Mouse (Mus musculus): ENCODE results near the gene Capns2. TPM values are rescaled to one million over a fixed set of nuclear protein-coding genes. Genes with fewer than 3 reads are reported as not detected.
"Not testable (repeated sequence)": the region's sequence is repeated elsewhere in the genome, so short reads cannot be mapped to it uniquely, and the experiment has no call there.

Gene Capns2
- total RNA-seq (2021) = not detected

DNA sequence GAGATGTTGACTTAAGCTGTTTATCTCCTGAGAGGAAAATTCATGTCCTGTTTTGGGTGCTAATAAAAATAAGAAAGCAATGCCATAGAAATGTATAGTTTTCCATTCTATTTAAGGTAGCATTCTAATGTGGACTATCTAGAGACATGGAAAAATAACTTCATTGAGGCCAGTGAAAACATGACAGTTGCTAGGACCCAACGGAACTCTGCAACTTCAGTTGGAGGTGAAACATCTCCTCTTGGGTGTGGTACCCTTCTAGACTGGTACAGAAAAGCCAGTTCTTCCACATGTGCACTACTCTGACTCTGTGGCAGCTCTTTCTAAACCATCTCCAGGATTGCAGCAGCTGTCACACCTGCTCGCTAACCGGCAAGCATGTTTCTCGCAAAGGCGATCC is at the start of gene Capns2:
Capns2 (plus strand) TSS at position 301 of the 400 bp plus-strand sequence.
- no peak for DNase-seq (ENCODE audit: low spot score)
- intact Hi-C loops (cut with DNase I) = no loop called here

DNA sequence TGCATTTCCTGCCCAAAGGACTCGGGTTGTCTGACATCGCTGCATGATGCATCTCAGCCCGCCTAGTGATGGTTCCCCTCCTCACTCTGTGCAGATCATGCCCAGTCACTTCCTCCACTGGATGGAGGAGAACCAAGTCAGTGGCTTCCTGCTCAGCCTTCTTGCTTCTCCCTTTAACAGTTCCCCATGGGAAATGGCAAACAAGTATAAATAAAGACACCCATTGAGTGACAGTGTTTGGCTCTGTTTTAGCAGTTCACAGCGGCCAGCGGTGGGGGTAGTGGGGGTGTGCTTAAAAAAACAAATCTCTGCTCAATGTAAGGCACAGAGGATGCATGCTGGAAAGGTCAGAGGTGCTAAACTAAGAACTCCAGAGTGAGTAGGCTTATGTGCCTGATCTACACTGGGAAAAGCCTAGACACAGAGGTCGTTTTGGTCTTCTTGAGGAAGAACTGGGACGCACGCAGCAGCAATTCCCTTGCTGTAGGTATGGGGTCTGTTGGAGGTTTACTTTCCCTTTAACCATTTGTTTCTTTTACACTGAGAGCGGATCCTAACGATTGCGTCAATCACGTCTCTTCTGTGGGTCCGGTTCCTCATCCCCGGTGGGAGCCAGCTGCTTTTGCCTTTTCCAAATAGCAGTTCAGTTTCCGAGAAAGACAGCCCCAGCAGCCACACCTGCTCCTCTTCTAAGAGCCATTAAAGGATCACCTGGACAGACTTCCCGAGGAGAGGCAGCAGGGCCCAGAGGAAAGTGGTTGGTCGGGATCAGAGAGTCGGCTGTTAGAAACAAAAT is 47.8 kb upstream of the Capns2 start:
- no peak for DNase-seq (ENCODE audit: low spot score)
- intact Hi-C loops (cut with DNase I) = no loop called here

DNA sequence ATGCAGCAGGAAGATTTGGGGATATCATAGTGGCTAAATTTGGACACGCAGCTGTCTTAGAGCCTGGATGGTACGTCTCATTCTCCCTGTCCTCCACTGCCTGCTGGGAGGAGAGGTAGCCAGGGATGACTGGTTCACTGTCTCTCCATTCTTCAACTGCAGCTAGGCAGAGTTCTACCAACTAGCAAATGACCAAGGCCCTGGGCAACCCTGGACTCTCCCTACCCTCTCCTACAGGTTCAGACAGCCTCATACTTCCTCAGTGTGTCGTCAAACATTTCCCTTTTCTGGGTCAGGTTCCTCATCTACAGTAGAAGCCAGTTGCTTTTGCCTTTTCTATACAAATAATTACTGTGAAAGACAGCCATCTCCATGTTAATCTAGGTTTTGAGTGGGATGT is 46.5 kb upstream of the Capns2 start:
- no peak for DNase-seq (ENCODE audit: low spot score)
- intact Hi-C loops (cut with DNase I) = no loop called here

DNA sequence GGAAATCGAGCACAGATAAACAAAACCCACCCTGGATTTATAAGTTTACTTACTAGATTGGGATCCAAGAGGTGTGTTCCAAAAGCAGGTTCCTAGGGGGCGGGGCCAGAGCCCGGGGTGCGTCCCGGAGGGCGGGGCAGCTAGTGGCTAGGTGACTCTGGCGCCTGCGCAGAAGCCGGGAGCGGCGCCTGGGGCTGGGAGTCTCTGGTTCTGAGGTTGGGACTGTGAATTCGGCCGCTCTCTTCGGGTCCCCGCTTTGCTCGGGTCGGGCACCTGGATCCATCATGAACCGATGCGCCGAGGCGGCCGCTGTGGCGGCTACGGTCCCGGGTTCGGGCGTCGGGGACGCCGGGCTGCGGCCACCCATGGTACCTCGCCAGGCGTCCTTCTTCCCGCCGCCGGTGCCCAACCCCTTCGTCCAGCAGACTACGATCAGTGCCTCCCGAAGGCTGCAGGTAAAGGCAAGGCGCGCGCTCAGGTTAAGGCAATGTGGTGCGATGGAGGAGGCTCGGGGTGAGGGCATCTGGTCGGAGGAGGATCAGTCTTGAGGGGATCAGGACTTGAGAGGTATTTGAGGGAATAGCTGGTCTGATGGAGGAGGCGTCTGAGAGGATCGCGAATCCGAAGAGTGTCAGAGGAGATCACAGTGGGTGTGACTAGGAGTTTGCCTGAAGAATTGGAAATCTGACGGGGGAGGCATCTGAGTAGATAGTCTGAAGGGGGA is 45.9 kb upstream of the Capns2 start, which contains the start of gene Lpcat2:
Lpcat2 (plus strand) TSS at position 169 of the 724 bp plus-strand sequence.
- DNase-seq (ENCODE audit: low spot score) = peak; percentile 15
- intact Hi-C loops (cut with DNase I) = no loop called here

DNA sequence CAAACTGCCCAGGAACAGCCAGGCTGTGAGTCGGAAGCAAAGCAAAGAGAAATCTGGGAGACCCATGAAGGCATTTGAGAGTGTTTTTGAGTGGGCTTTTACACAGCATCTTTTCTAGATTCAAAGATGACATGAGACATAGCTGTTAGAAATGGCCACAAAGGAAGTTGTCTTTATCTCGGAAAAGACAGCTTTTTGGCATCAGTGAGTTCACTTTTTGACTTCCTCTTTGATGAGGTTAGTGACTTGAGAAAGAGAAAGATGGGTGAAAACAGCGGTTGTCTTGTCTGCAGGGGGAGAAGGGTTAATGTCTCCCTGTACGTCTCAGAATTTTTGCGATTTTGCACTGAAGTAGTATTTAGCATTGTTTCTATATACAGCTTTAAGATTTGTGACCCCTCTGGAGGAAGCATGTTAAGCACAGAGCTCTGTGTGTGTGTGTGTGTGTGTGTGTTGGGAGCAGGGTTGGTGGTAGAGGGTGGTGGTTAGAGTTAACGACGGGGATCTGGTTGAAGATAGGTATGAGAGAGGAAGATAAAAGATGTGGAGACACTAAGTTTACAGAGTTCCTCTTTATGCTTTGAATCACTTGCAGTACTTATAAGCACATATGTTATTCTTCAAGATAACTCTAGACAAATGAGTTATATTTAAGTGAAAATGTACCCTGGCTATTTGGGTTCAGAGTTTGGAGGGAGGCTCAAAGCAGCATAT is 44.8 kb upstream of the Capns2 start:
- no peak for DNase-seq (ENCODE audit: low spot score)

DNA sequence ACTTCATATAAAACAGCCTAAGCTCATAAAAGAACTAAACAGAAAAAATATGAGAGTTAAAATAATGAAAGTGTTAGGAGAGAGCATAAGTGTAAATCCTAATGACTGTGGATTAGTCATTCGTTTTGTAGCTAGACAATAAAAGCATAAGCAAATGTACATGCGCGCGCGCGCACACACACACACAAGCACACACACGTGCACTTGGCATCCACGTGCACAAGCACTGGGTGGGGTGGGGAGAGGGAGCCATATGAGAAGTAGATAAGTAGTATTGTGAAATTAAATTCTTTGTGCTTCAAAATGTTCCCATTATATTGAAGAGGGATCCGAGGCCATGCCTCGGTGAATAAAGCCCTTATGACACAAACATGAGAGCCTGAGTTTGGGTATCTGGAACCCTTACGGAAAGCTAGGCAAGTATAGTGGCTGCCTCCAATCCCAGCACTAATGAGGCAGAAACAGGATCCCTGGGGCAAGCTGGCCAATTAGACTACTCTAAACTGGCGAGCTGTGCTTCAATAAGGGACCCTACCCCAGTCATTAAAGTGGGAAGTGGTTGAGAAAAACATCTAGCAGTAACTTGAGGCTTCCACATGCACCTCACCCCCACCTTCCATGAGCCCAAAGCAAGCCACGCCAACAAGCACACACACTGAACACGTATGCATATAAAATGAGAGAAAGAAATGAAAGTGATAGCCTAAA is 42.6 kb upstream of the Capns2 start:
- intact Hi-C loops (cut with DNase I) = no loop called here
- DNase-seq (ENCODE audit: low spot score) = no peak

More for the DNA sequence above, 44.8 kb upstream of the Capns2 start:
- intact Hi-C loops (cut with DNase I) = no loop called here

DNA sequence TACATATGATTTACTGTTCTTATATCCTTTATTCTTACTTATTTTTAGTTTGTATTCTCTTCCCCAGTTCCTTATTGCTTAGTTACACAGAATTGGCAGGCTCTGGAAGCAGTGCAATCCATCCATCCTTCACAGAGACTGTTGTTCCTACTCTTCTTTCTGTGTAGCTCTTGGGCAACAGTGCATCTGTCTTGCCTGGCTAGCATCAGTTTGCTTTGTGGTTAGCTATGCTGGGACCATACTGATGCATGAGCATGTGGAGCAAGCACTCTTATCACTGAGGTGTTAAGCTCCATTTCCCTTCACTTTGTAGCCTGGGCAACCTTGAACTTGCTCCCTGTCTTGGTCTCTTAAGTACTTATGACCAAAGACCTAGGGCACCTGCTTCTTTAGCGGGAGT is 39.2 kb upstream of the Capns2 start:
- intact Hi-C loops (cut with DNase I) = no loop called here
- no peak for DNase-seq (ENCODE audit: low spot score)

DNA sequence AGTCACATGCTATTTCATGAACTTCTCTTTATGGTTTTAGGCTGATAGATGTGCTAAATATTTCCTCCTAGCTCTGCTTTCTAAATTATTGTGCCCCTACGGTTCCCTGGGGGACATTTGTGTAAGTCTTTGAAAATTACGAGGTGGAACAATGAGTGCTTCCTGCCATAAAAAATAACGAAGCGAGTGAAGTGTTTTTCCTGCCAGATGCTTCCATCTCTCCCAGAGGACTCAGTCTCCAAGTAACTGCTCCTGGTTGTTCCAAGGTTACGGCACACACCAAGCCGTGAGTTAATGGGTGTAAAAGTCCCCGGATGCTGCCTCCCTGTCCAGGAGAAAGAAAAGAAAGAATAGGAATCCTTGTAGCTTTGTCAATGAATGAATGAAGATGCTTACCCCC is 30.9 kb upstream of the Capns2 start:
- intact Hi-C loops (cut with DNase I) = no loop called here
- DNase-seq (ENCODE audit: low spot score) = no peak

DNA sequence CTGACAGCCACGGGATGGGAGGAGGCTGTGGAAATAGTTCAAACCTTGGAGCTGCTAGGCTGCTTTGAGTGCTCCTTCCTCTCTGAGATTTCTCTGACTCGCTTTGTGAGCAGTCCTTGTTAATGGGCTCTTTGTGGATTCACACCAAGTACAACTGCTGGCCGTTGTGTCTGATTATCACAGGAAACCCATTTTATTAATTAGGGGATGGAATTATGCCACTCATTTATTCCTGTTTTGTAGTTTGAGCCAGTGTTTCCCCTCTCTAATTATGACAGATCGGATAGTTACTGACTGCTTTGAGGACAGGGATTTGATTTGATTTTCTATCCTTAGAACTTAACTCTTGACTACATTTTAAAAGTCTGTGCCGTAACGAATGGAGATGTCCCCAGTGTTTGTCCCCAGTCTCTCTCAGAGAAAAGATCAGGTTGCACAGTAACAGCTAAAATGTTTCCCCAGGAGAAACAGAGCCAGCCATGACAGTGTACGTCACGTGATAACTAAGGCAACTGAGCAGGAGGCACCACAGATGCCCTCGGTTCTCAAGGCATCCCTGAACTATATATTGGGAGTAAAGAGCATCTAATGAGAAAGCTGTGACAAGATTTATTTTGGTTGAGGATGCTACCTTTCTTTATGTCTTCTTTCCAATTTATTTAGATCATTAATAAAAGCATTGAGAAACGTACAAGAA is 29.0 kb upstream of the Capns2 start:
- DNase-seq (ENCODE audit: low spot score) = no peak
- intact Hi-C loops (cut with DNase I) = no loop called here

DNA sequence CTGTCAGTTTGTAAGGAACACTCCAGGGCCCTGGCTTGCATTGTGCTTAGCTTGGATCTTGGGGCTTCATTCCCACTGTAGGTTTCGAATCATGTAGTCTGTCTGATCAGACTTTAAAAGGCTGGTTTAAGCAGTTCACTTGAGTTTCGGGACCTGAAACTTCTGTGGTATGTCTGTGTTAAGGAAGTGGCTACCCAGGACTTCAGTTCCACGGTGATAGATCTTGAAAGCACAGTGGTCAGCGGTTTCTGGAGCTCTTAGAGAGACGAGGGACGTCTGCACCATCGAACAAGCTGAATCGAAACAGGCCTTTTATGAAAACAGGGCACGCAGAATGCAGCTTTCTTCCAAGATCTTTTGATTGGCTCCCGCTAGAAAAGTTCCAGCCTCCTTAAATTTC is 25.4 kb upstream of the Capns2 start:
- intact Hi-C loops (cut with DNase I) = no loop called here
- DNase-seq (ENCODE audit: low spot score) = no peak

DNA sequence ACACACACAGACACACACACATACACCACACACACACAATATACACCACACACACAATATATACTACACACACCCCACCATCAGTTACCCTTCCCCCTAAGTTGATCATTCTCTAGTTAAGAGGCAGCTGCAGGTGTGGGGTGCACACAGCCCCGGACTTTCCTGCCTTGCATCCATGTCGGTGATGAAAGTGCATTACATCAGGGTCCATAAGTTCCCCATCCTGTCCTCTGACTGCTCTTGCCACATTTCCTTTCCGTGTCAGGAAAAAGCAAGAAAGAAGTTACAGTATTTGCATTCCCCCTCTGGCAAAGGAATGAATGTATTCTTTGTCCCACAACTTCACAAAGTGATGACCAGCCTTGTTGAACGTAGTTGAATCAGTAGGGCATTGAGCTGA is 20.0 kb upstream of the Capns2 start:
- intact Hi-C loops (cut with DNase I) = loop anchor here (5.0 kb wide), 1 partner anchor 44 kb away; no protein-coding TSS in a partner anchor
- no peak for DNase-seq (ENCODE audit: low spot score)

DNA sequence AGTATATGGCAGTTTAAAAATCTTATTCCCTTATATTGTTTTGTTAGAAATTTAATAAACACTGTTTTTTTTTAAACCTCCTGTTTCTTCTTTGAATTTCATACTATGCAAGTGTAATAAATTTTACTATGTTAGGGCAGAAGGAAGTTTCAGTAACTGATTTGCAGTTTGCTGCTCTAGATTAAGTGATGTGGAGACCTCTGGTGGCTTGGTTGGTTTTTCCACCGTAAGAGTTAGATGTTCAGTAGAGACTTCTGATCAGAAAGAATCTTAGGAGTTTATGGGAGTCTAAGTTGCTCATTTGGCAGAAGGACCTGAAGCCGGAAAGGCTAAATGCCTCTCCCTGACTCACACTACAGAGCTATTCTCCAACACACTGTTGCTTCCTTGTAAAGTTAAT is 17.4 kb upstream of the Capns2 start:
- intact Hi-C loops (cut with DNase I) = loop anchor here (1.0 to 5.0 kb wide), 3 partner anchors 46 to 113 kb away; no protein-coding TSS in a partner anchor
- DNase-seq (ENCODE audit: low spot score) = no peak

DNA sequence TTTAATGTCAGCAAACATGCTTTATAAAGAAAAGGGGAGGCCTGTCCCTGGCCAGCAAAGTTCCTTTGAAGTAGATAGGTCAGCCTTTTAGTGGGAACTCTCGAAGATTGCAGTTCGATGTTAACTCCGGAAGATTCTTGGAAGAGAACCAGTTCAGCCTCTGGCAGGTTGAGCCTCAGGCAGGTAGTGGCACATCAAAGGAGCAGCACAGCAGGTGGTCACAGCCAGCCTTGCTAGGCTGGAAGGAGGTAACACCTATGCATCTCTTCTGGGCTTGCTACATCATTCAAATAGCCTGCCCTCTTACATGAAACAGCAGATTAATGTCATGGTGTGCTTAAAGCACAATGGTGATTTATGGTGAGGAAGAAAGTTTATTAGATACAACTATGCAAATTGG is 9.0 kb upstream of the Capns2 start:
- intact Hi-C loops (cut with DNase I); DNase-seq (ENCODE audit: low spot score): not testable (repeated sequence)

DNA sequence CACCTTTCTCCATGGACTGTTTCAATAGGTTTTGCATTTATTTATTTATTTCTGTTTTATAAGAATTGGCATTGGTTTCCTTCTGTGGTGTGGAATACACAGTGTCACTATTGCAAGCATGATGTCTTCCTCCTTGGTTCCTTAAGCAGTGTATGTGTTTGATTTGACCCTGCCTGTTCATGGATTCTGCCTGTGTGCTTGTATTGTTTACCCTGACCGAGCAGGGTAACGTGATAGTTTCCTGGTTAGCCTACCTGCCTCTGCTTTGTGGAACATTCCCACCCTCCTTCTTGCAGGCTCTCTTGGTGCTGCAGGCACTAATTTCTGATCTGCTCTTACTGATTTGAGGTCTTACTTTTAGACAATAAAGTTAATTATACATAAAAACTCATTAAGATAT is 7.3 kb upstream of the Capns2 start:
- intact Hi-C loops (cut with DNase I) = no loop called here
- DNase-seq (ENCODE audit: low spot score) = no peak

DNA sequence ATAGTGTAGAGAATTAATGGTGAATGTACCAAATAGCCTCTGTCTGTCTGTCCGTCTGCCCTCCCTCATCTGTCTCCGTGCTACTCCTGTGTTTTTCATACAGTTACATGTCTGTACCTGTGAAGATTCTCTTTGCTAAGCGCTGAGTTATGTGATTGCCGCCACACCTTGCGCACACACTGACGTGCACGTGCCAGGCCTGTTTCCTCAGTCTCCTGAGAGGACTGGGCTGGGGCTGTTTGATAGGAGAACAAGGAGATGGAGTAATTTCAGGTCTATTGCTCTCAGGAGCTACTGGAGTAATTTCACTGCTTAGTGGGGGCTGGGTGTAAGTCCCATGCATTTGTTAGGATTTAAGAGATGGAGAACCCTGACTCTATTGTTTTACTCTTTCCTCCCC is 6.2 kb upstream of the Capns2 start:
- intact Hi-C loops (cut with DNase I) = no loop called here

DNA sequence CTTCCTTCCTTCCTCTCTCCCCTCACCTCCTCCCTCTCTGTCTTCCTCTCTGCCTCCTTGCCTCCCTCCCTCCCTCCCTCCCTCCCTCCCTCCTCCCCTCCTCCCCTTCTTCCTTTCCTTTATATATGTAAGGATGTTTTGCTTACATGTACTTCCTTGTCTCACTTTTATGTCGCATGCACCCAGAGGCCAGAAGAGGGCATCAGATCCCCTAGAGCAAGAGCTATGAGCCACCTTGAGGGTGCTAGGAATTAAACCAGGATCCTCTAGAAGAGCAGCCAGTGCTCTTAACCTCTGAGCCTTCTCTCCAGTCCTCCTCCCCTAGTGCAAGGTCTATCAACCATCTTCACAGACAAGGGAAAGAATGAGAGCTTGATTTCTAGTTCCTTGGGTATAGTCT is 5.2 kb upstream of the Capns2 start:
- intact Hi-C loops (cut with DNase I) = no loop called here
- no peak for DNase-seq (ENCODE audit: low spot score)

More for the DNA sequence above, 6.2 kb upstream of the Capns2 start:
- no peak for DNase-seq (ENCODE audit: low spot score)

DNA sequence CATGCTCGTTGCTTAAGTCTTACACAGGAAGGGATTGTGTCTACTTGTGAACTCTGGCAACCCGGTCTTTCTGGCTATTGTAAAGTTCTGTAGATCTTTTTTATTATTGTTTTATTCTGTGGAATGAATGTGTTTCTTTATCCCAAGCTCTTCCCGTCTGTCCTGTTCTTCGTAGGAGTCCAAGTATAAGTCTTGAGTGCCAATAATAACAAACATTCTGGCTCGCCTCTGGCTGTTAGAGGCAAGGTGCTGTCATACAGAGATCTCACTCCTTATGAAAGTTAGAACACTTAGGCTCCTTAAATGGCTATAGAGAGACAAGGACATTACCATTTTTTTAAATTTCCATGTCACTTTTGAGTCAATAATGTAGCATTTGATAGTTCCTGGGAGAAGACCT is 4.6 kb upstream of the Capns2 start:
- no peak for DNase-seq (ENCODE audit: low spot score)
- intact Hi-C loops (cut with DNase I) = no loop called here

DNA sequence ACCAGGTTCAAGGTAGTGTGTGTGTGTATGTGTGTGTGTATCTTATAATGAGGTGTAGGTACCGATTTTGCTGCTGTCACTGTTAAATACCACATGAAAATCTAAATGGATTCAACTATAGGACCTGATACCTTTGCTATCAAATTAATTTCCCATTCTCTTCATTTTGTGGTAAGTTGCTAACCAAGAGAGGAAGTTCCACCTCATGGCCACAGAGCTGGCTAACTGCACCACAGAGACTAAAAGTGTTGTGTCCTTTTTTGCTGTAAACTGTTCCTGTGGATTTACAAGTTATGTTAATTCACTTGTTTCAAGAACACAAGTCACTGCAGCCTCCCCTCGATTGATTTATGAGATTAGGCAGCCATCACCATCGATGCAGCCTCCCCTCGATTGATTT is 3.4 kb upstream of the Capns2 start:
- intact Hi-C loops (cut with DNase I) = no loop called here
- DNase-seq (ENCODE audit: low spot score) = no peak

DNA sequence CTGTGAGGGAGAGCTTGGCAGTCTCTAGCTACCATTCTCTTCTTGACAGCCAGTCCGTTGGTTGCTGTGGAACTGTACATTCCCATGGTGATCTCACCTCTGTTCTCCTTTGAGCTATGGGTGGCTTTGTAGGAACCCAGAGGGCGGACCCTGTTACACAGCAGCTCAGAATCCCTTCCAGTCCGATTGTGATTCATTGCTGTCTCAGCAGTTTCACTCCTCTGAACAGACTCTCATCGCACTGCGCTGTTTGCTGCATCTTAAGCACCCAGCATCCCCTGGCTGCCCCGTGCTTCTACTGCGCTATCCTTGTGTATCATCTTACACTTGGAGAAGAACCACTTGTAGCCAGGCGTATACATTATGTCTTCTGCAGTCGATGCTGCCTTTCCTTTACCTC is 1.6 kb upstream of the Capns2 start:
- DNase-seq (ENCODE audit: low spot score) = no peak
- intact Hi-C loops (cut with DNase I) = no loop called here

DNA sequence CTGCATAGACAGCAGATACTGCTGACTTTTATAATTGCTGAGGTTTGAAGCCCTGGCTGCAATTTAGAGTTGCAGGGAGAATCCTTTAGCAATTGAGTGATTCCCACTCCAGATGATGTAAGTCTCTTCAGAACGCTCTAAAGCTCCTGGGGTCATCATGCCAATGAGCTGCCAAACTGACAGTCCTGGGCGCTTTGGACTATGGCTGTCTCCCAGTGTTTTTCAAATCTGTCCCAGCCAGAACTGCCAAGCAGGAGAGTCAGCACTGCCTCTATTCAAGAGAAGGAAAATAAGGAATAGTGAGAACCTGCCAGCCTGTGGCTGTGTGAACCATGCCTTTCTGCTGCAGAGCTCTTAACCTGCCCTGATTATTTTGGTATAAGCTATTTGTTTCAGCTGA is 1.8 kb downstream of the Capns2 start:
- intact Hi-C loops (cut with DNase I) = no loop called here
- DNase-seq (ENCODE audit: low spot score) = no peak
